26 mouse cellular contexts compared by ENCODE assay signal in the genomic region with DNA sequence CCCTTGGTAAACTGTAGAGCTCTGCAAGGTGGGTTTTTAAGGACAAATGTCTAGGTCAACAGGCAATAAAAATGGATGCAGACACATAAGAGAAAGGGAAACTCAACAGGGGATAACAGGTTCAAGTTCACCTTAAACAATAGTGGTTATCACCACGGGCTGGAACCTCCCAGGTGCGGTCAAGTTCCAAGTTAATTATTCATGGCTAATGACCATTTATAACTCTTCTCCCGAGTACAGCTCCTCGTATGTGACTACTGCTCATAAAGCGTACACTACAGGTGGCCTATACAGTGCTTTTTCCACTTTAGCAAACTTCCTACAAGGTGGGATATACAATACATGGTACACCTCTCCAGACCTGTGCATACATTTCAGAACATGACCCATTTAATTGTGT. TPM values are rescaled to one million over a fixed set of nuclear protein-coding genes. Genes with fewer than 3 reads are reported as not detected.
DNase-seq lines count a peak whose midpoint lies in the region; ATAC-seq and TF ChIP-seq lines count a peak whose summit lies in the region.
"Had no signal": no experiment of that assay in that cellular context is flagged by ENCODE, and none has a peak within 500 bp of the region (broad histone marks: within the 10 kb centered on the region; RNA-seq: fewer than 3 reads in every experiment).

No protein-coding gene starts in this region.

- no peaks in the 10 kb centered on the region for H3K36me3 ChIP-seq in kidney, adult 2 months (ENCODE audit: control insufficient read depth, insufficient read depth, low read length)
- no peaks in the 10 kb centered on the region for H3K36me3 ChIP-seq in kidney, embryonic 16.5 days (ENCODE audit: insufficient read depth, low read length)
- no peaks in the 10 kb centered on the region for H3K36me3 ChIP-seq in liver, embryonic 16.5 days (ENCODE audit: control insufficient read depth, insufficient read depth)
- no peaks in the 10 kb centered on the region for H3K36me3 ChIP-seq in liver, embryonic 12.5 days
- H3K36me3 ChIP-seq in small intestine, adult 2 months (ENCODE audit: control insufficient read depth, insufficient read depth, low read length), result no peaks in the 10 kb centered on the region
- H3K36me3 ChIP-seq: G1E; heart, embryonic 10.5 days; heart, embryonic 15.5 days; kidney, embryonic 15.5 days; limb, embryonic 13.5 days; midbrain, embryonic 15.5 days; neural tube, embryonic 12.5 days had no signal

- H3K27me3 ChIP-seq in kidney, adult 2 months (replicated peaks; ENCODE audit: control insufficient read depth, insufficient read depth, low read length), result no peaks in the 10 kb centered on the region
- H3K27me3 ChIP-seq in kidney, embryonic 16.5 days (ENCODE audit: insufficient read depth, low read length), result no peaks in the 10 kb centered on the region
- no peaks in the 10 kb centered on the region for H3K27me3 ChIP-seq in liver, embryonic 16.5 days (ENCODE audit: control insufficient read depth, insufficient read depth, low read depth, low read length)
- H3K27me3 ChIP-seq in liver, embryonic 12.5 days (replicated peaks), result no peaks in the 10 kb centered on the region
- H3K27me3 ChIP-seq in small intestine, adult 2 months (ENCODE audit: control insufficient read depth, insufficient read depth, low read length), result no peaks in the 10 kb centered on the region
- H3K27me3 ChIP-seq: forebrain, embryonic 13.5 days; heart, embryonic 15.5 days; kidney, embryonic 15.5 days; midbrain, embryonic 15.5 days; neural tube, embryonic 12.5 days had no signal

- H3K4me3 ChIP-seq in kidney, adult 2 months (ENCODE audit: insufficient read depth, low read depth, low read length), result no peak overlapping the region
- H3K4me3 ChIP-seq in kidney, embryonic 16.5 days (ENCODE audit: low read length), result no peak overlapping the region
- H3K4me3 ChIP-seq in liver, embryonic 16.5 days (ENCODE audit: low read depth, low read length), result no peak overlapping the region
- no peak overlapping the region for H3K4me3 ChIP-seq in liver, embryonic 12.5 days
- H3K4me3 ChIP-seq in small intestine, adult 2 months (ENCODE audit: low read depth, low read length), result no peak overlapping the region
- H3K4me3 ChIP-seq: forebrain, embryonic 13.5 days; heart, embryonic 10.5 days; heart, embryonic 15.5 days; kidney, embryonic 15.5 days; limb, embryonic 13.5 days; midbrain, embryonic 15.5 days; neural tube, embryonic 12.5 days had no signal

- no peak for ATAC-seq in kidney, embryonic 16.5 days (ENCODE audit: low FRiP score, low TSS enrichment)
- ATAC-seq in liver, embryonic 16.5 days (ENCODE audit: low read depth), result 0 out of 2 replicates have a peak, but pooled peaks have one; percentile 30
- no peak for ATAC-seq in liver, embryonic 12.5 days
- ATAC-seq: forebrain, embryonic 13.5 days; hindbrain, embryonic 16.5 days; midbrain, embryonic 15.5 days had no signal

- no peaks in the 10 kb centered on the region for H3K9me3 ChIP-seq in kidney, embryonic 16.5 days (ENCODE audit: low read length)
- H3K9me3 ChIP-seq in liver, embryonic 16.5 days (replicated peaks; ENCODE audit: control insufficient read depth, low read length), result no peaks in the 10 kb centered on the region
- no peaks in the 10 kb centered on the region for H3K9me3 ChIP-seq in liver, embryonic 12.5 days (replicated peaks)
- H3K9me3 ChIP-seq: forebrain, embryonic 13.5 days; heart, embryonic 10.5 days; heart, embryonic 15.5 days; kidney, embryonic 15.5 days; limb, embryonic 13.5 days; midbrain, embryonic 15.5 days; neural tube, embryonic 12.5 days had no signal

- WGBS in kidney, adult 2 months, result 42% methylated on average over 5 of the region's 5 CpGs
- WGBS in kidney, embryonic 16.5 days, result 50% methylated on average over 5 of the region's 5 CpGs
- WGBS in liver, embryonic 16.5 days (ENCODE audit: insufficient replicate concordance), result 57% methylated on average over 5 of the region's 5 CpGs
- WGBS in liver, embryonic 12.5 days (ENCODE audit: insufficient replicate concordance), result 78% methylated on average over 5 of the region's 5 CpGs
- 23% methylated on average over 5 of the region's 5 CpGs for WGBS in small intestine, adult 2 months

- TF ChIP-seq POLR2A in kidney, adult 2 months (IDR thresholded peaks at IDR 0.05; ENCODE audit: low read depth, low read length), result no peak
- no peak for TF ChIP-seq POLR2A in small intestine, adult 2 months (IDR thresholded peaks at IDR 0.05; ENCODE audit: low read depth, low read length)

- H3K4me2 ChIP-seq in kidney, embryonic 16.5 days (replicated peaks; ENCODE audit: low read depth, low read length), result no peak overlapping the region
- H3K4me2 ChIP-seq in liver, embryonic 16.5 days (ENCODE audit: low read depth, low read length), result no peak overlapping the region
- H3K4me2 ChIP-seq in liver, embryonic 12.5 days, result no peak overlapping the region
- H3K4me2 ChIP-seq: forebrain, embryonic 13.5 days; heart, embryonic 15.5 days; kidney, embryonic 15.5 days; limb, embryonic 13.5 days; lung, embryonic 14.5 days; midbrain, embryonic 15.5 days; neural tube, embryonic 12.5 days had no signal

- no peaks in the 10 kb centered on the region for H3K4me1 ChIP-seq in kidney, adult 2 months (ENCODE audit: control insufficient read depth, insufficient read depth, low read length)
- H3K4me1 ChIP-seq in kidney, embryonic 16.5 days (ENCODE audit: insufficient read depth, low read length), result peaks cover 6% of the 10 kb centered on the region; the same call in 1 of the 2 replicates
- H3K4me1 ChIP-seq in liver, embryonic 16.5 days (ENCODE audit: control insufficient read depth, low read depth, low read length), result no peaks in the 10 kb centered on the region; the same call in none of the 2 replicates
- peaks cover 33% of the 10 kb centered on the region for H3K4me1 ChIP-seq in liver, embryonic 12.5 days
- H3K4me1 ChIP-seq in small intestine, adult 2 months (ENCODE audit: control insufficient read depth, insufficient read depth, insufficient read length, low read length), result peaks cover 55% of the 10 kb centered on the region
- H3K4me1 ChIP-seq: forebrain, embryonic 13.5 days; midbrain, embryonic 15.5 days; neural tube, embryonic 12.5 days had no signal

- H3K9ac ChIP-seq in kidney, embryonic 16.5 days (replicated peaks; ENCODE audit: low read length), result no peak overlapping the region
- H3K9ac ChIP-seq in liver, embryonic 16.5 days (ENCODE audit: low read depth, low read length), result no peak overlapping the region
- H3K9ac ChIP-seq in liver, embryonic 12.5 days, result no peak overlapping the region
- H3K9ac ChIP-seq: forebrain, embryonic 13.5 days; heart, embryonic 15.5 days; kidney, embryonic 15.5 days; limb, embryonic 13.5 days; liver, embryonic 14.5 days; lung, embryonic 14.5 days; midbrain, embryonic 15.5 days; neural tube, embryonic 12.5 days had no signal

- H3K27ac ChIP-seq in kidney, adult 2 months (ENCODE audit: insufficient read depth, low read depth, low read length), result no peak overlapping the region
- no peak overlapping the region for H3K27ac ChIP-seq in kidney, embryonic 16.5 days (ENCODE audit: low read length)
- H3K27ac ChIP-seq in liver, embryonic 16.5 days (ENCODE audit: low read length), result no peak overlapping the region
- no peak overlapping the region for H3K27ac ChIP-seq in liver, embryonic 12.5 days
- peak overlapping the region; percentile 94 for H3K27ac ChIP-seq in small intestine, adult 2 months (ENCODE audit: insufficient read depth, low read depth, low read length)
- H3K27ac ChIP-seq: forebrain, embryonic 13.5 days; heart, embryonic 10.5 days; heart, embryonic 15.5 days; kidney, embryonic 15.5 days; limb, embryonic 13.5 days; liver, embryonic 14.5 days; midbrain, embryonic 15.5 days; neural tube, embryonic 12.5 days had no signal

- TF ChIP-seq CTCF in kidney, adult 2 months (conservative IDR thresholded peaks at IDR 0.05; ENCODE audit: insufficient read depth, insufficient read length, low read depth, low read length), result no peak
- TF ChIP-seq CTCF in small intestine, adult 2 months (IDR thresholded peaks at IDR 0.05; ENCODE audit: extremely low read depth, insufficient read length, insufficient replicate concordance, low read depth, low read length), result no peak

- peak; percentile 51 for DNase-seq in kidney, adult 2 months
- no peak for DNase-seq in frontal cortex, postnatal 25 days (ENCODE audit: low spot score in 2 of 2)
- no peak for DNase-seq in thymus, postnatal 0 days (ENCODE audit: low spot score)
- DNase-seq: adrenal gland, postnatal 10 days; cerebellum, adult 8-10 months; cerebellum, postnatal 36 days; gastrocnemius, postnatal 25 days; heart, adult 11 months; lung, embryonic 14.5 days; lung, postnatal 14 days; right cerebral cortex, postnatal 4 days; thymus, postnatal 25 days had no signal

RNA-seq across cellular contexts. Expression of a gene that starts 33.4 kb away (rescaled TPM):
- 0.12 TPM in 1 of 2 replicates, not detected in the other for polyA plus RNA-seq in kidney, adult 2 months (2012; rRNA removed)
- polyA plus RNA-seq in kidney, embryonic 16.5 days (2015; fragmentation: Nextera tagmentation; extraction: Ambion mirVana), result 1.9 and 2.4 TPM in 2 replicates
- 970 and 1,131 TPM in 2 replicates for polyA plus RNA-seq in liver, embryonic 16.5 days (2015; fragmentation: Nextera tagmentation; extraction: Ambion mirVana)
- polyA plus RNA-seq in liver, embryonic 12.5 days (2016; fragmentation: Nextera tagmentation; extraction: Ambion mirVana), result 36.3 and 36.7 TPM in 2 replicates
- 3.4 TPM in 1 of 2 replicates, not detected in the other for polyA plus RNA-seq in small intestine, adult 2 months (2012; rRNA removed)
- 0.12 and 0.57 TPM in 2 replicates for polyA plus RNA-seq in thymus, postnatal 0 days (2015; fragmentation: Nextera tagmentation; extraction: Ambion mirVana)
- polyA plus RNA-seq: G1E; limb, embryonic 13.5 days; neural tube, embryonic 12.5 days had no signal

RNA-seq across cellular contexts. Expression of a gene that starts 33.9 kb away (rescaled TPM):
- polyA plus RNA-seq in kidney, adult 2 months (2012; rRNA removed), result 3.5 and 5.4 TPM in 2 replicates
- 7.0 and 9.7 TPM in 2 replicates for polyA plus RNA-seq in kidney, embryonic 16.5 days (2015; fragmentation: Nextera tagmentation; extraction: Ambion mirVana)
- 2.4 and 3.4 TPM in 2 replicates for polyA plus RNA-seq in liver, embryonic 16.5 days (2015; fragmentation: Nextera tagmentation; extraction: Ambion mirVana)
- polyA plus RNA-seq in liver, embryonic 12.5 days (2016; fragmentation: Nextera tagmentation; extraction: Ambion mirVana), result 6.4 and 7.5 TPM in 2 replicates
- 4.7 and 13.9 TPM in 2 replicates for polyA plus RNA-seq in small intestine, adult 2 months (2012; rRNA removed)
- 11.2 and 11.4 TPM in 2 replicates for polyA plus RNA-seq in thymus, postnatal 0 days (2015; fragmentation: Nextera tagmentation; extraction: Ambion mirVana)
- polyA plus RNA-seq: G1E had no signal

Comparison
In these comparisons a context has a peak if more than half of its experiments do, and no peak if none do; other contexts are left out.
1. RNA of a gene that starts 33.4 kb away (polyA plus RNA-seq): 970 to 1,131 TPM in liver, embryonic 16.5 days; 36.3 to 36.7 TPM in liver, embryonic 12.5 days, 3.4 TPM in small intestine, adult 2 months, 1.9 to 2.4 TPM in kidney, embryonic 16.5 days, 0.12 to 0.57 TPM in thymus, postnatal 0 days and 0.12 TPM in kidney, adult 2 months; every median in the first group is over 10 times any median in the second.